In genomic region chr1:20995331-20995986, GRCm38 (mm10) we compare ENCODE assay signal across 9 mouse cellular contexts. TPM values are rescaled to one million over a fixed set of nuclear protein-coding genes. Genes with fewer than 3 reads are reported as not detected.
DNase-seq lines count a peak whose midpoint lies in the region; ATAC-seq and TF ChIP-seq lines count a peak whose summit lies in the region.
"Had no signal": no experiment of that assay in that cellular context is flagged by ENCODE, and none has a peak within 500 bp of the region (broad histone marks: within the 10 kb centered on the region; RNA-seq: fewer than 3 reads in every experiment).

No protein-coding gene starts in this region.

- no peak overlapping the region for H3K9ac ChIP-seq in kidney, postnatal 0 days (ENCODE audit: low read depth, low read length)
- H3K9ac ChIP-seq: embryonic facial prominence, embryonic 15.5 days had no signal

- ATAC-seq in kidney, postnatal 0 days (replicated peaks; ENCODE audit: low FRiP score, low read depth), result no peak

- peaks cover 7% of the 10 kb centered on the region for H3K36me3 ChIP-seq in kidney, postnatal 0 days (ENCODE audit: insufficient read depth, low read length)
- H3K36me3 ChIP-seq in thymus, adult 2 months (ENCODE audit: control insufficient read depth, insufficient read depth, low read length), result no peaks in the 10 kb centered on the region
- peaks cover 16% of the 10 kb centered on the region for H3K36me3 ChIP-seq in hindbrain, embryonic 10.5 days

- DNase-seq in kidney, postnatal 0 days (ENCODE audit: low spot score), result peak; percentile 18
- no peak for DNase-seq in kidney, adult 11 months
- peak; percentile 37 for DNase-seq in cerebellum, adult 11 months
- DNase-seq in heart, postnatal 14 days, result peak; percentile 22 to 28
- DNase-seq in thymus, adult 2 months, result peak; percentile 52
- no peak for DNase-seq in urinary bladder, postnatal 14 days (ENCODE audit: low spot score)
- no peak for DNase-seq in hindbrain, embryonic 10.5 days (ENCODE audit: low spot score)
- DNase-seq in kidney, postnatal 14 days, result no peak

- no peak for TF ChIP-seq CTCF in kidney, postnatal 0 days (IDR thresholded peaks at IDR 0.05; ENCODE audit: low read depth)
- peak; percentile 14; the same call in 1 of the 2 replicates for TF ChIP-seq CTCF in thymus, adult 2 months (IDR thresholded peaks at IDR 0.05; ENCODE audit: borderline replicate concordance, control insufficient read depth, extremely low read depth, insufficient read depth, low read length, poor library complexity)

- peaks cover 4% of the 10 kb centered on the region; the same call in 1 of the 2 replicates for H3K4me1 ChIP-seq in kidney, postnatal 0 days (replicated peaks; ENCODE audit: insufficient read depth, low read length)
- H3K4me1 ChIP-seq in thymus, adult 2 months (replicated peaks; ENCODE audit: control insufficient read depth, insufficient read depth, low read length), result peaks cover 37% of the 10 kb centered on the region
- H3K4me1 ChIP-seq in hindbrain, embryonic 10.5 days (replicated peaks), result peaks cover 26% of the 10 kb centered on the region

- no peaks in the 10 kb centered on the region for H3K27me3 ChIP-seq in kidney, postnatal 0 days (ENCODE audit: insufficient read depth, low read length)
- no peaks in the 10 kb centered on the region for H3K27me3 ChIP-seq in thymus, adult 2 months (ENCODE audit: control insufficient read depth, insufficient read depth, low read length)
- H3K27me3 ChIP-seq in hindbrain, embryonic 10.5 days (ENCODE audit: insufficient read depth, poor library complexity, severe bottlenecking), result no peaks in the 10 kb centered on the region
- H3K27me3 ChIP-seq: embryonic facial prominence, embryonic 15.5 days had no signal

- H3K4me3 ChIP-seq in kidney, postnatal 0 days (replicated peaks; ENCODE audit: low read depth, low read length), result no peak overlapping the region
- no peak overlapping the region for H3K4me3 ChIP-seq in thymus, adult 2 months (ENCODE audit: control insufficient read depth, insufficient read depth, low read length)
- no peak overlapping the region for H3K4me3 ChIP-seq in hindbrain, embryonic 10.5 days
- H3K4me3 ChIP-seq: embryonic facial prominence, embryonic 15.5 days had no signal

- WGBS in kidney, postnatal 0 days, result 51% methylated on average over 7 of the region's 7 CpGs
- WGBS in thymus, adult 2 months, result 5% methylated on average over 7 of the region's 7 CpGs
- WGBS in hindbrain, embryonic 10.5 days, result 61% methylated on average over 7 of the region's 7 CpGs

- no peak for TF ChIP-seq POLR2A in thymus, adult 2 months (IDR thresholded peaks at IDR 0.05; ENCODE audit: control insufficient read depth, extremely low read depth, insufficient read depth, low read length, poor library complexity)

- no peaks in the 10 kb centered on the region for H3K9me3 ChIP-seq in kidney, postnatal 0 days (replicated peaks; ENCODE audit: low read length)
- no peaks in the 10 kb centered on the region for H3K9me3 ChIP-seq in hindbrain, embryonic 10.5 days
- H3K9me3 ChIP-seq: embryonic facial prominence, embryonic 15.5 days had no signal

- no peak overlapping the region for H3K27ac ChIP-seq in kidney, postnatal 0 days
- H3K27ac ChIP-seq in thymus, adult 2 months (ENCODE audit: control insufficient read depth, insufficient read depth, low read length), result peak overlapping the region; percentile 67
- no peak overlapping the region for H3K27ac ChIP-seq in hindbrain, embryonic 10.5 days
- H3K27ac ChIP-seq: embryonic facial prominence, embryonic 15.5 days had no signal

- intact Hi-C loops in heart, postnatal 14 days (cut with DNase I), result loop anchor here (5.0 kb wide), 2 partner anchors 82 to 107 kb away; partner anchors contain the start of gene Tram2

- H3K4me2 ChIP-seq in kidney, postnatal 0 days (ENCODE audit: low read length), result no peak overlapping the region
- H3K4me2 ChIP-seq: embryonic facial prominence, embryonic 15.5 days had no signal

RNA-seq across cellular contexts. Expression of gene Efhc1, which starts 44.0 kb away (rescaled TPM):
- 2.0 and 2.7 TPM in 2 replicates for polyA plus RNA-seq in kidney, postnatal 0 days (2015; fragmentation: Nextera tagmentation; extraction: Ambion mirVana)
- total RNA-seq in heart, postnatal 14 days (2021), result 1 to 10 TPM in 1 of 2 experiments, under 1 TPM in 1; 0.71 to 1.6 TPM
- polyA plus RNA-seq in thymus, adult 2 months (2012; rRNA removed), result 0.55 and 2.6 TPM in 2 replicates
- polyA plus RNA-seq in hindbrain, embryonic 10.5 days (2016; fragmentation: Nextera tagmentation; extraction: Ambion mirVana), result 2.1 and 2.3 TPM in 2 replicates

Comparison
In these comparisons a context has a peak if more than half of its experiments do, and no peak if none do; other contexts are left out.
1. DNase-seq: peak in kidney, postnatal 0 days (single experiment), cerebellum, adult 11 months (single experiment), heart, postnatal 14 days (2 of 2) and thymus, adult 2 months (single experiment); none in kidney, adult 11 months (single experiment), urinary bladder, postnatal 14 days (single experiment), hindbrain, embryonic 10.5 days (single experiment) and kidney, postnatal 14 days (single experiment).